8 mouse cellular contexts compared by ENCODE assay signal in the genomic region with DNA sequence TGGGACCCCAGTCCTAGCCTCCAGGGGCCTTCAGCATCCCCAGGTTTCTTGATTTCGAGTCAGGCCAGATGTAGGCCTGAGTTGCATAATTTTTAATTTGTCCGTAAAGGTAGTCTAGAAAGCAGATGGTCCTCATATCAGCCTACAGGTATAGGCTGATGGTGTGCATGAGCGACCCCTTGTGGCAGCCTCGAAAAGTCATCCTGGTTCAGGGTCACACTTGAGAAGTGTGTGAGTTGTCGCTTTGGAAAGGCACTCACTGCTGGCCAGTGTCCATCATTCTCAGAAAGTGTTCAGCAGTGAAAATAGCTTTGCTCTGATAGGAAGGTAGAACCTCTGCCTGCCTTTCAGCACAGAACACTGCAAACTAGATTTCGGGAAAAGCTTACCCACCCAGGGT. TPM values are rescaled to one million over a fixed set of nuclear protein-coding genes. Genes with fewer than 3 reads are reported as not detected.
A peak's percentile ranks its signal among the peaks of the same experiment; 100 is the strongest.
DNase-seq lines count a peak whose midpoint lies in the region; ATAC-seq and TF ChIP-seq lines count a peak whose summit lies in the region.

No protein-coding gene starts in this region.

- H3K4me3 ChIP-seq in forebrain, postnatal 0 days (ENCODE audit: low read depth, low read length) = no peak overlapping the region
- H3K4me3 ChIP-seq in forebrain, embryonic 15.5 days = no peak overlapping the region
- no peak overlapping the region for H3K4me3 ChIP-seq in thymus, adult 2 months (ENCODE audit: control insufficient read depth, insufficient read depth, low read length)

- peak; percentile 47 for DNase-seq in forebrain, postnatal 0 days
- DNase-seq in thymus, adult 2 months = peak; percentile 47
- no peak for DNase-seq in thymus, adult 18-20 months
- DNase-seq in embryo, embryonic 11 days = peak; percentile 53
- DNase-seq in kidney, postnatal 10 days = peak; percentile 69
- DNase-seq in lung, postnatal 10 days = peak; percentile 56
- peak; percentile 55 for DNase-seq in thymus, postnatal 0 days (ENCODE audit: low spot score)

- H3K9me3 ChIP-seq in forebrain, postnatal 0 days (ENCODE audit: low read length) = no peaks in the 10 kb centered on the region
- H3K9me3 ChIP-seq in forebrain, embryonic 15.5 days = no peaks in the 10 kb centered on the region

- no peaks in the 10 kb centered on the region for H3K27me3 ChIP-seq in forebrain, postnatal 0 days (ENCODE audit: insufficient read depth, low read length)
- H3K27me3 ChIP-seq in forebrain, embryonic 15.5 days = no peaks in the 10 kb centered on the region
- no peaks in the 10 kb centered on the region for H3K27me3 ChIP-seq in thymus, adult 2 months (ENCODE audit: control insufficient read depth, insufficient read depth, low read length)

- H3K36me3 ChIP-seq in forebrain, postnatal 0 days (ENCODE audit: insufficient read depth) = no peaks in the 10 kb centered on the region
- no peaks in the 10 kb centered on the region for H3K36me3 ChIP-seq in forebrain, embryonic 15.5 days
- H3K36me3 ChIP-seq in thymus, adult 2 months (ENCODE audit: control insufficient read depth, insufficient read depth, low read length) = no peaks in the 10 kb centered on the region

- ATAC-seq in forebrain, postnatal 0 days = 0 out of 2 replicates have a peak, but pooled peaks have one; percentile 28
- no peak for ATAC-seq in forebrain, embryonic 15.5 days (replicated peaks)

- no peaks in the 10 kb centered on the region for H3K4me1 ChIP-seq in forebrain, postnatal 0 days (ENCODE audit: insufficient read depth)
- peaks cover 7% of the 10 kb centered on the region; the same call in 1 of the 2 replicates for H3K4me1 ChIP-seq in forebrain, embryonic 15.5 days
- no peaks in the 10 kb centered on the region for H3K4me1 ChIP-seq in thymus, adult 2 months (replicated peaks; ENCODE audit: control insufficient read depth, insufficient read depth, low read length)

- no peak overlapping the region for H3K9ac ChIP-seq in forebrain, postnatal 0 days
- no peak overlapping the region for H3K9ac ChIP-seq in forebrain, embryonic 15.5 days (replicated peaks)

- 42% methylated on average over 6 of the region's 6 CpGs for WGBS in forebrain, postnatal 0 days
- WGBS in forebrain, embryonic 15.5 days = 46% methylated on average over 6 of the region's 6 CpGs
- WGBS in thymus, adult 2 months = 44% methylated on average over 6 of the region's 6 CpGs

- no peak overlapping the region for H3K27ac ChIP-seq in forebrain, postnatal 0 days (ENCODE audit: low read depth, low read length)
- no peak overlapping the region for H3K27ac ChIP-seq in forebrain, embryonic 15.5 days (replicated peaks)
- H3K27ac ChIP-seq in thymus, adult 2 months (ENCODE audit: control insufficient read depth, insufficient read depth, low read length) = no peak overlapping the region

- no peak overlapping the region for H3K4me2 ChIP-seq in forebrain, postnatal 0 days (ENCODE audit: low read depth)
- no peak overlapping the region for H3K4me2 ChIP-seq in forebrain, embryonic 15.5 days (replicated peaks)

- peak; percentile 77 for TF ChIP-seq CTCF in forebrain, postnatal 0 days (IDR thresholded peaks at IDR 0.05; ENCODE audit: low read depth)
- TF ChIP-seq CTCF in thymus, adult 2 months (IDR thresholded peaks at IDR 0.05; ENCODE audit: borderline replicate concordance, control insufficient read depth, extremely low read depth, insufficient read depth, low read length, poor library complexity) = no peak

- TF ChIP-seq POLR2A in thymus, adult 2 months (IDR thresholded peaks at IDR 0.05; ENCODE audit: control insufficient read depth, extremely low read depth, insufficient read depth, low read length, poor library complexity) = no peak

RNA-seq across cellular contexts. Expression of gene Cebpg, which starts 55.5 kb away (rescaled TPM):
- total RNA-seq in forebrain, postnatal 0 days (2014; rRNA removed) = 16.5 and 23.2 TPM in 2 replicates
- 8.5 and 14.5 TPM in 2 replicates for polyA plus RNA-seq in forebrain, postnatal 0 days (2015; fragmentation: Nextera tagmentation; extraction: Ambion mirVana)
- 54.0 and 54.6 TPM in 2 replicates for polyA plus RNA-seq in forebrain, embryonic 15.5 days (2015; fragmentation: Nextera tagmentation; extraction: Ambion mirVana)
- 11.9 and 12.8 TPM in 2 replicates for polyA plus RNA-seq in thymus, adult 2 months (2012; rRNA removed)
- polyA plus RNA-seq in thymus, postnatal 0 days (2015; fragmentation: Nextera tagmentation; extraction: Ambion mirVana) = 40.5 and 43.7 TPM in 2 replicates

Comparison
In these comparisons a context has a peak if more than half of its experiments do, and no peak if none do; other contexts are left out.
1. DNase-seq: peak in forebrain, postnatal 0 days (single experiment), thymus, adult 2 months (single experiment), embryo, embryonic 11 days (single experiment), kidney, postnatal 10 days (single experiment), lung, postnatal 10 days (single experiment) and thymus, postnatal 0 days (single experiment); none in thymus, adult 18-20 months (0 of 2).